ENCODE assay signal across 9 mouse cellular contexts in the genomic region with DNA sequence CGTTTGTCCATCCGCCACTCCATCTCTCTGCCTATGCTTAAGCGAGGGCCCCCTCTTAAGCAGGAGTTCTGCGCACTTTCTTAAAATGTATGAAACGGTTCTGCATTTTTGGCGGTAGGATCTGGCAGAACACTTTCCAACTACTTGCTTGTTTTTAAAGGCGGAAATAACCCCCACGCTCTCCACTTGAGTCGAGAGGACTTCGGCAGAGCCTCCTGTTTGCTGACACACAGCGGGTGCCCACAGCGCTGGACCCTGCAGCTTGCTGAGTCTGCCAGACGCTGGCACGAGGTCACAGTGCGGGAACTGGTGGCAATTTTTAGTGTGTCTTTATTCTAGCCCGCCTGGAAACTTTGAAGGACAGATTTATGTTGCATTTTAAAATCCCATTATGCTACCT.
DNase-seq lines count a peak whose midpoint lies in the region; ATAC-seq and TF ChIP-seq lines count a peak whose summit lies in the region.
"Had no signal": no experiment of that assay in that cellular context is flagged by ENCODE, and none has a peak within 500 bp of the region (broad histone marks: within the 10 kb centered on the region; RNA-seq: fewer than 3 reads in every experiment).

No protein-coding gene starts in this region.

- DNase-seq in cerebellum, postnatal 10 days = peak; percentile 45 to 69
- DNase-seq in lung, postnatal 0 days (ENCODE audit: low spot score) = peak; percentile 25
- no peak for DNase-seq in lung, adult 18-20 months
- DNase-seq in gastrocnemius, postnatal 25 days = no peak
- DNase-seq in frontal cortex, postnatal 36 days (ENCODE audit: low spot score in 2 of 2) = no peak
- DNase-seq: cerebellum, adult 18-20 months had no signal

- no peak overlapping the region for H3K4me3 ChIP-seq in lung, postnatal 0 days (ENCODE audit: low read depth, low read length)
- H3K4me3 ChIP-seq in limb, embryonic 12.5 days (replicated peaks) = no peak overlapping the region
- 0 out of 2 replicates have a peak overlapping the region, but pooled peaks have one; percentile 5 for H3K4me3 ChIP-seq in stomach, embryonic 15.5 days (replicated peaks)

- no peak for TF ChIP-seq CTCF in lung, postnatal 0 days (IDR thresholded peaks at IDR 0.05)

- peaks cover 8% of the 10 kb centered on the region; the same call in 1 of the 2 replicates for H3K4me1 ChIP-seq in lung, postnatal 0 days (ENCODE audit: insufficient read depth, low read depth, low read length)
- H3K4me1 ChIP-seq in limb, embryonic 12.5 days (replicated peaks) = peaks cover 6% of the 10 kb centered on the region; the same call in 1 of the 2 replicates
- H3K4me1 ChIP-seq in stomach, embryonic 15.5 days = 0 out of 2 replicates have a peak, but pooled peaks cover 3% of the 10 kb centered on the region

- H3K36me3 ChIP-seq in lung, postnatal 0 days (ENCODE audit: insufficient read depth, low read length) = no peaks in the 10 kb centered on the region
- H3K36me3 ChIP-seq in limb, embryonic 12.5 days = no peaks in the 10 kb centered on the region
- no peaks in the 10 kb centered on the region for H3K36me3 ChIP-seq in stomach, embryonic 15.5 days

- H3K27ac ChIP-seq in lung, postnatal 0 days (ENCODE audit: low read length) = no peak overlapping the region
- no peak overlapping the region for H3K27ac ChIP-seq in limb, embryonic 12.5 days
- no peak overlapping the region for H3K27ac ChIP-seq in stomach, embryonic 15.5 days

- TF ChIP-seq EP300 in lung, postnatal 0 days (IDR thresholded peaks at IDR 0.05) = no peak

- H3K9ac ChIP-seq in lung, postnatal 0 days (replicated peaks; ENCODE audit: low read depth) = no peak overlapping the region
- no peak overlapping the region for H3K9ac ChIP-seq in limb, embryonic 12.5 days (replicated peaks)
- H3K9ac ChIP-seq in stomach, embryonic 15.5 days = no peak overlapping the region

- peak overlapping the region; percentile 17; the same call in 1 of the 2 replicates for H3K4me2 ChIP-seq in lung, postnatal 0 days (replicated peaks; ENCODE audit: low read depth, low read length)
- peak overlapping the region; percentile 23 for H3K4me2 ChIP-seq in limb, embryonic 12.5 days
- H3K4me2 ChIP-seq in stomach, embryonic 15.5 days = peak overlapping the region; percentile 42; the same call in 1 of the 2 replicates

- no peaks in the 10 kb centered on the region for H3K27me3 ChIP-seq in lung, postnatal 0 days (replicated peaks; ENCODE audit: insufficient read depth, low read length)
- peaks cover 61% of the 10 kb centered on the region for H3K27me3 ChIP-seq in limb, embryonic 12.5 days
- H3K27me3 ChIP-seq in stomach, embryonic 15.5 days (replicated peaks) = no peaks in the 10 kb centered on the region

- H3K9me3 ChIP-seq in lung, postnatal 0 days (ENCODE audit: low read length) = no peaks in the 10 kb centered on the region
- no peaks in the 10 kb centered on the region for H3K9me3 ChIP-seq in limb, embryonic 12.5 days
- no peaks in the 10 kb centered on the region for H3K9me3 ChIP-seq in stomach, embryonic 15.5 days

- ATAC-seq in cerebellum, adult (ENCODE audit: insufficient number of reproducible peaks, low FRiP score, low TSS enrichment) = no peak
- peak; percentile 48; the same call in 1 of the 2 replicates for ATAC-seq in lung, postnatal 0 days
- ATAC-seq in limb, embryonic 12.5 days (ENCODE audit: insufficient number of reproducible peaks, insufficient read depth, low FRiP score, low TSS enrichment, low read depth) = no peak
- no peak for ATAC-seq in stomach, embryonic 15.5 days (ENCODE audit: insufficient read depth, low FRiP score, low read depth)

- 19% methylated on average over 16 of the region's 16 CpGs for WGBS in lung, postnatal 0 days
- WGBS in limb, embryonic 12.5 days = 49% methylated on average over 16 of the region's 16 CpGs
- 18% methylated on average over 16 of the region's 16 CpGs for WGBS in stomach, embryonic 15.5 days

Comparison
In these comparisons a context has a peak if more than half of its experiments do, and no peak if none do; other contexts are left out.
1. DNase-seq: peak in cerebellum, postnatal 10 days (2 of 2) and lung, postnatal 0 days (single experiment); none in lung, adult 18-20 months (0 of 2), gastrocnemius, postnatal 25 days (single experiment) and frontal cortex, postnatal 36 days (0 of 2).
2. Peak in every context shown above with its lines, with median percentiles within 50 percentile points of each other: H3K4me2 ChIP-seq.